Mouse (Mus musculus): ENCODE data around the gene Spaca1.
"Not testable (repeated sequence)": the region's sequence is repeated elsewhere in the genome, so short reads cannot be mapped to it uniquely, and the experiment has no call there.

The Spaca1 gene

DNA sequence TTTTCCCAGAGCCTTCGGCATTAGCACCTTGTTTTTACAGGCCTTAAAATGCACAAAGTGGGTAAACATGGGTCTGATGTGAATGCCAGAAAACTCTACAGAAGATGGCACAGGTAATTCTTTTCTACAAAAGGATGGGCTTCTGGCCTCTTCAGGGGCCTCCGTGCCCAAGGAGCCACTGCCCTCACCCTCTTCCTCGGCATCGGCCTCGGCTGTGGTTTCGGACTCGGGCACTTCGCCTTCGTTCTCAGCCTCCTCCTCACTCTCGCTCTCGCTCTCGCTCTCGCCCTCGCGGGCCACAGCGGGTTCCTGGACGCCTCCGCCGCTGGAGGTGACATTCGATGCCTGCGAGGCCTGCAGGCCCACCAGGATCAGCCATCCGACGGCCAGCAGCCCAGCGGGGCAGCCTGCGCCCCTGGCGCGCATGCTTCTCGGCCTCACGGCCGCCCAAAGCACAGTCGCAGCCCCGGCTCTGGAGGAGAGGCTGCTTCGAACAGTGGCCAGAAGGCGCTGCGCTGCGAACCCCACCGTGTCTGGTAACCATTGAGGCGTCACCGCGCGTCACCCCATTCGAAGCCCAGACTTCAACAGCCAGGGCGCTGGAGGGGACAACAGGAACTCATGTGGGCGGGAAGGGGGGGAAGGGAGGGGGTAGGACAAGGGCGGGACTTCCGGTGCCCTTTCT, at the start of gene Spaca1:
Gene Spaca1 (minus strand): TSS at position 621 of the 685 bp plus-strand sequence.
- DNase-seq (ENCODE audit: extremely low spot score, low spot score): peak; percentile 44

DNA sequence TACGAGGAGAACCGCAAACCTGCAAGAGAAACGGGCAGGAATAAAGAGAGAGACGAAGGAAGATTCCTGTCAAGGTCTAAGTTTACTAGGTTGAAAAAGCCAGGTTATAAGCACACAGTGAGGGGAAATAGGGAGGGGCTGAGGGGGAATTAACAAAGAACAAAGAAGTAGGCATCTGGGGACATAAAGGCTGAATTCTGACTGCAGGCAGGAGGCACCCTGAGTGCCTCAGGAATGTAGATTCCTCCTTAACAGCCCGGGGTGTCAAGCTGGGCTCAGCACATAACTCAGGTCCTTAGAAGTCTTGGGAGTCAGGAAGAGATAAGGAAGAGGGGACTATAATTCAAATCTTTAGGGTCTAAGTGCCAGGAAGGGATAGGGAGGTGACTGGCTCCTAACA, 37.3 kb upstream of the Spaca1 start:
- DNase-seq (ENCODE audit: extremely low spot score, low spot score): not testable (repeated sequence)

DNA sequence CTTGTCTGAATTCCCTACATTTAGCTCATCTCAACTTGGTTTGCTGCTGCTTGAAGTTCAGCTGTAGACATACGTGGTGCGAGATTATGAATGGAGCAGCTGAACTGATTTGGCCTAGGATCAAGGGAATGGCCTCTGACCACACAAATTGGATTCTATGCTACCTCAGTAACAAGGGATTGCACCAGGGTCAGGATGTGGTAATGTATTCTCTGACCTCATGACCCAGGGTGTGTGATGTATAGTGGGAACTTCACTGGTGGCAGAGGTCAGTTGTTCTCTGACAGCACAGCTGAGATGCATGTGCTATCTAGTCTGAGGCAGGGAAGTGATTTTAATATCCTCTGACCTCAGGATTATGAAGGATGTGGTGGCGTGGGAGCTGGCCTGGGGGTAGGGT, 31.1 kb upstream of the Spaca1 start:
- DNase-seq (ENCODE audit: extremely low spot score, low spot score): no peak

DNA sequence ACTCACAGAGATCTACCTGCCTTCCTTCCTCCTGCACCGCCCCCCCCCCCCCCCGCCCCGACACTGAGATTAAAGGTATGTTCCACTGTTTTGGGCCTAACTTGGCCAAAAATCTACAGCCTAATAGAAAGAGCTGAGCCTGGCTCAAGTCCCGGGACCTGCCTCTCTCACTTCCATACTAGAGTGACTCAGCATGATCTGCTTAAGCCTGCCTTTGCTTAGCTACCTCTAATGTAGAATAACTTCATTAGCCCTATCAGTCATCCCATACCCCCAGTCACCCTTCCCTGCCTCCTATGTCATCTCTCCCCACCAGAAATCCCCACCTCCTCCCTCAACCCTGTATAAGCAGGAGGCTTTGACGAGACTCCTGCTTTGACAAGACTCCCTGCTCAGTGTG, 19.0 kb upstream of the Spaca1 start:
- no peak for DNase-seq (ENCODE audit: extremely low spot score, low spot score)

DNA sequence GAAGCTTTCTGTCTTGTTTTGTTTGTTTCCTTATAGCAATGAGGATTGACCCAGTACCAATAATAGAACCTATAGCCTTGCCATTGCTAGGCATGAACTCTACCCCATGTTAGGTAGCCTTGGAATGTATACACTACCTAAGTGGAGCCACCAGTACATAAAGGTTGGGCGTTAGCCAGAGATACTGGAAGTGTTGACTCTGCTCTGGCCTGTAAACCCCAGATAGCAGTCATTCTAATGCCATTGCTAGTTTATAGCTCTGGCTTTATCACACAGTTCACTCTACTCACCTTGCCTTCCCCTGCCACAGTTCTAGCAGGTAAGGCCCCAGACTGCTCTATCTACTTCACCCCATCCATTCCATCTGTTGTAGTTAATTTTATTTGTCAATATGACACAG, 8.3 kb upstream of the Spaca1 start:
- no peak for DNase-seq (ENCODE audit: extremely low spot score, low spot score)

DNA sequence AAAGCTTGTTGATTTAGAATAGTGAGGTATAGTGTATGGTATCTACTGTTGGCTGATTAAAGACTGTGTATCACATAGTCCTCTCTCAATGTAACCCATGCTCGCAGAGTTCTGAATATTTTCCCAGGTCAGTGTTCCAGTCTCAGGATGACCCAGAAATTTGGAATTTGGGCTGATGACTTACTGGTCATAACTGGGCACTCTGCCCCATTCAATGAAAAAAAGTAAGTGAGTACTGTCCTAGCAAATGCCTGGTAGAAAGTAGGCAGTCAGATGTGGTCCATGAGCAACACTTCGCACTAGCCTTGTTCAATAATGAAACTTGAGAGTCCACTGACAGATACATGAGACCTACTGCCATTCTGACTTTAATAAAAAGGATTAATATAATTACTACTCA, 23.2 kb downstream of the Spaca1 start:
- DNase-seq (ENCODE audit: extremely low spot score, low spot score): no peak

DNA sequence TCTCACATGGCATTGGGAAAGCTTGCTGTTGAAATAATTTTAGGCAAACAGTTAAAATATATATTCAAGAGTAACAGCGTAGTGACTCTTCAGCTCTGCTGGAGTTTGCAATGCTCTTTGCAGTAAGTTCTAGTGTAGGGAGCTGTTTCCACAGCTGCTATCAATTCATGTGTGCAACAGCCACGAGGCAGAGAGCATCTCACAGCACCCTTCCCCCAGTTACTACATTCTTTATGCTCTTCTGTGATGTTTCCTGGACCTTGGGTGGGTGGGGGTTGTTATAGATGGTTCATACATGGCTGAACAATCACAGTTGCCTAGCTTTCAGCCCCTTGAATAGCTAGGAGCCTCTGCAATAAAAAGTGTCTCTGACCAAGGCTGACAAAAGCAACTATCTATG, 28.5 kb downstream of the Spaca1 start:
- no peak for DNase-seq (ENCODE audit: extremely low spot score, low spot score)

DNA sequence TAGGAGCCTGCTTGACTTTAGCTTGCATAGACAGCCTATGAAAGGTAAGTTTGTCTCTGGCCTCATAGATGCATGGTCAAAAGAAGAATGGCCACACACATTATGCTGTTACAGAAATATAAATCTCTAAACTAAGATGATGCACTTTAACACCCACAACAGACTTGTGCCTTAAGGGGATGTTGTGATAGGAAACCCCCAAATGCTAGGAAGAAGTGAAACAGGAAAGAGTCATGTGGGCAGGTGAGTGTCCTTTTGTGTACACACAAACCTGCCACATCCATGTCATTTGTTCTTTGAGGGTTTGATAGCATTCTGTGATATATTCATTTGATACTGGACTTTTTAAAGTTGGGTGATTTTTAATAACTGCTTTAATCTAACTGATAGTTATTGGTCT, 53.6 kb downstream of the Spaca1 start:
- DNase-seq (ENCODE audit: extremely low spot score, low spot score): no peak

DNA sequence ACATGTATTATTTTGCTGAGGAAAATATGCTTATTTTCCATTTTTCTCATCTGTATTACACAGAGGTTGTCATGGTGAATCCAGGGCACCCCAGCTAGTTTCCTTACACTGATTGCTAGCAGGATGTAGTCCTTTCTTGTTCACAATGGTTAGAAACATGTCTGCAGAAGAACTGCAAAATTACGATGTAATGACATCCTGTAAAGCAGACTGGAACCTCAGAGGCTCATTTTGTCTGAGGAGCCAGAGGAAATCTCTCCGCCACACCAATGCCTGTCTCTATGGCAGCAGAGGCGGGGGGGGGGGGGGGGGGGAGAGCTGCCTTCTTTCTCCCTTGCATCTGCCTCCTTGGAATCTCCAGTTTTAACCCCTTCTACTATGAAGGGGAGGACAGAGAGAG, 57.3 kb downstream of the Spaca1 start:
- no peak for DNase-seq (ENCODE audit: extremely low spot score, low spot score)

DNA sequence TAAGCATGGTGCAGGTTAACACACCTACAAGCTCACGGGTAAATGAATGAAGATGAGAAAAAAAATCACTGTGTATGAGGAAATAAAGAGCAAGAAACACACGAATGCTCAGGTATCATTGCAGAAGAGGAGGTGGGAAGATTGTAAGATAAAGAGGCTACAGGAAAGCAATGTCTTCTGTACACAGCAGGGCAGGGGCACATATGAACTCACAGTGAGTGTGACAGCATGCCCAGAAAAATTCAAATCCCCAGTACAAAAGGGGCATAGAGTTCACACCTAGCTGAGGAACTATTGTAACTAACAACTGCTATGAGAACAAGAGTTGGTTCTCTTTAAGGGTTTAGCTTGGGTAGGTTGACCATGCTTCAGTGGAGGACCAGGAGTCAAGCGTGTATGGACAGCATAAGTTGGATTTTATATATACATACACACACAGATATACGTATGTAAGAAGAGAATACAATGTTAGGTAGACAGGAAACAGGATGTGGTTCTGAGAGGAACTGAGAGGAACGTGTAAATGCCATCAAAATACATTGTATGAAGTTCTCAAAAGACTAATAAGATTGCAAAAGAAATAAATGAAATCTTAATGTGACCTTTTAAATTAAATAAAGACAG, 61.4 kb downstream of the Spaca1 start:
- DNase-seq (ENCODE audit: extremely low spot score, low spot score): no peak
